Mouse (Mus musculus): ENCODE results near the gene Igf2r. TPM values are rescaled to one million over a fixed set of nuclear protein-coding genes. Genes with fewer than 3 reads are reported as not detected.
A peak's percentile ranks its signal among the peaks of the same experiment; 100 is the strongest.

Gene Igf2r
- polyA plus RNA-seq, 2 experiments, result 62.4 to 97.3 TPM

GRCm38 (mm10) chr17:12798571-12798970 lies 29.1 kb upstream of the Igf2r start:
- no peak for DNase-seq (ENCODE audit: low spot score)
- 80% methylated on average over 3 of the region's 3 CpGs for WGBS
- no peaks in the 10 kb centered on the region for H3K9me3 ChIP-seq (ENCODE audit: control insufficient read depth, low read length)
- H3K4me3 ChIP-seq (replicated peaks; ENCODE audit: low read length), result no peak overlapping the region
- H3K9ac ChIP-seq (ENCODE audit: low read depth, low read length, severe bottlenecking), result no peak overlapping the region
- no peaks in the 10 kb centered on the region for H3K27me3 ChIP-seq (ENCODE audit: control insufficient read depth, insufficient read depth, low read length)
- H3K4me2 ChIP-seq (replicated peaks; ENCODE audit: low read depth, low read length, severe bottlenecking), result no peak overlapping the region
- 0 out of 2 replicates have a peak, but pooled peaks cover 3% of the 10 kb centered on the region for H3K36me3 ChIP-seq (ENCODE audit: control insufficient read depth, insufficient read depth, low read length)
- H3K4me1 ChIP-seq (ENCODE audit: control insufficient read depth, insufficient read depth, low read length), result peaks cover 27% of the 10 kb centered on the region
- no peak overlapping the region for H3K27ac ChIP-seq (replicated peaks; ENCODE audit: low read depth, low read length)
- no peak for ATAC-seq (ENCODE audit: low FRiP score, low read depth)
- no peak for TF ChIP-seq POLR2A (IDR thresholded peaks at IDR 0.05; ENCODE audit: borderline replicate concordance, extremely low read depth, insufficient read depth, insufficient read length)

- no peak overlapping the region for H3K4me2 ChIP-seq (replicated peaks; ENCODE audit: low read depth, low read length, severe bottlenecking)
- H3K4me3 ChIP-seq (replicated peaks; ENCODE audit: low read length), result no peak overlapping the region
- H3K27ac ChIP-seq (replicated peaks; ENCODE audit: low read depth, low read length), result no peak overlapping the region
- H3K9me3 ChIP-seq (ENCODE audit: control insufficient read depth, low read length), result no peaks in the 10 kb centered on the region
- no peak overlapping the region for H3K9ac ChIP-seq (ENCODE audit: low read depth, low read length, severe bottlenecking)
- 71% methylated on average over 3 of the region's 3 CpGs for WGBS
- no peak for DNase-seq (ENCODE audit: low spot score)
- ATAC-seq (ENCODE audit: low FRiP score, low read depth), result no peak
- no peak for TF ChIP-seq POLR2A (IDR thresholded peaks at IDR 0.05; ENCODE audit: borderline replicate concordance, extremely low read depth, insufficient read depth, insufficient read length)
- H3K27me3 ChIP-seq (ENCODE audit: control insufficient read depth, insufficient read depth, low read length), result no peaks in the 10 kb centered on the region
- H3K36me3 ChIP-seq (ENCODE audit: control insufficient read depth, insufficient read depth, low read length), result 0 out of 2 replicates have a peak, but pooled peaks cover 3% of the 10 kb centered on the region
- H3K4me1 ChIP-seq (ENCODE audit: control insufficient read depth, insufficient read depth, low read length), result peaks cover 37% of the 10 kb centered on the region
These were observed 28.1 kb upstream of the Igf2r start for GRCm38 (mm10) chr17:12797427-12798029.

- Histone ChIP-seq H3K4me2 (replicated peaks; ENCODE audit: low read depth, low read length, severe bottlenecking) (no peak overlapping the region), H3K9ac (ENCODE audit: low read depth, low read length, severe bottlenecking) (no peak overlapping the region), H3K4me3 (replicated peaks; ENCODE audit: low read length) (no peak overlapping the region), H3K36me3 (ENCODE audit: control insufficient read depth, insufficient read depth, low read length) (0 out of 2 replicates have a peak, but pooled peaks cover 3% of the 10 kb centered on the region), H3K27ac (replicated peaks; ENCODE audit: low read depth, low read length) (no peak overlapping the region), H3K4me1 (ENCODE audit: control insufficient read depth, insufficient read depth, low read length) (peaks cover 42% of the 10 kb centered on the region), H3K9me3 (ENCODE audit: control insufficient read depth, low read length) (no peaks in the 10 kb centered on the region), H3K27me3 (ENCODE audit: control insufficient read depth, insufficient read depth, low read length) (no peaks in the 10 kb centered on the region)
- no peak for ATAC-seq (ENCODE audit: low FRiP score, low read depth)
- no peak for TF ChIP-seq POLR2A (IDR thresholded peaks at IDR 0.05; ENCODE audit: borderline replicate concordance, extremely low read depth, insufficient read depth, insufficient read length)
- 85% methylated on average over 3 of the region's 3 CpGs for WGBS
- no peak for DNase-seq (ENCODE audit: low spot score)
These were observed 27.2 kb upstream of the Igf2r start for GRCm38 (mm10) chr17:12796633-12797032.

GRCm38 (mm10) chr17:12793660-12794406 lies 24.4 kb upstream of the Igf2r start:
- 0 out of 2 replicates have a peak, but pooled peaks cover 3% of the 10 kb centered on the region for H3K36me3 ChIP-seq (ENCODE audit: control insufficient read depth, insufficient read depth, low read length)
- peak; percentile 82 for DNase-seq (ENCODE audit: low spot score)
- no peak for TF ChIP-seq POLR2A (IDR thresholded peaks at IDR 0.05; ENCODE audit: borderline replicate concordance, extremely low read depth, insufficient read depth, insufficient read length)
- H3K9me3 ChIP-seq (ENCODE audit: control insufficient read depth, low read length), result no peaks in the 10 kb centered on the region
- 16% methylated on average over 8 of the region's 8 CpGs for WGBS
- no peak overlapping the region for H3K9ac ChIP-seq (ENCODE audit: low read depth, low read length, severe bottlenecking)
- no peak overlapping the region for H3K4me2 ChIP-seq (replicated peaks; ENCODE audit: low read depth, low read length, severe bottlenecking)
- H3K4me1 ChIP-seq (ENCODE audit: control insufficient read depth, insufficient read depth, low read length), result peaks cover 61% of the 10 kb centered on the region
- H3K27ac ChIP-seq (replicated peaks; ENCODE audit: low read depth, low read length), result peak overlapping the region; percentile 84
- peak; percentile 35 for ATAC-seq (ENCODE audit: low FRiP score, low read depth)
- H3K27me3 ChIP-seq (ENCODE audit: control insufficient read depth, insufficient read depth, low read length), result no peaks in the 10 kb centered on the region
- H3K4me3 ChIP-seq (replicated peaks; ENCODE audit: low read length), result no peak overlapping the region

GRCm38 (mm10) chr17:12792422-12793206 lies 23.1 kb upstream of the Igf2r start:
- Histone ChIP-seq H3K27ac (replicated peaks; ENCODE audit: low read depth, low read length) (peak overlapping the region; percentile 59; the same call in 1 of the 2 replicates), H3K4me2 (replicated peaks; ENCODE audit: low read depth, low read length, severe bottlenecking) (no peak overlapping the region), H3K9ac (ENCODE audit: low read depth, low read length, severe bottlenecking) (no peak overlapping the region), H3K4me1 (ENCODE audit: control insufficient read depth, insufficient read depth, low read length) (peaks cover 61% of the 10 kb centered on the region), H3K36me3 (ENCODE audit: control insufficient read depth, insufficient read depth, low read length) (no peaks in the 10 kb centered on the region; the same call in 1 of the 2 replicates), H3K9me3 (ENCODE audit: control insufficient read depth, low read length) (0 out of 2 replicates have a peak, but pooled peaks cover 5% of the 10 kb centered on the region), H3K4me3 (replicated peaks; ENCODE audit: low read length) (no peak overlapping the region), H3K27me3 (ENCODE audit: control insufficient read depth, insufficient read depth, low read length) (no peaks in the 10 kb centered on the region)
- WGBS, result 64% methylated on average over 11 of the region's 11 CpGs
- TF ChIP-seq POLR2A (IDR thresholded peaks at IDR 0.05; ENCODE audit: borderline replicate concordance, extremely low read depth, insufficient read depth, insufficient read length), result no peak
- peak; percentile 72 for DNase-seq (ENCODE audit: low spot score)
- no peak for ATAC-seq (ENCODE audit: low FRiP score, low read depth)
